Mouse (Mus musculus): ENCODE measurements at regions not wholly inside any gene's neighbourhood (a gene's known extent, or its start where the extent isn't known, plus 50 kb on each side); places are given as distances from the start of the nearest gene placed in this dataset.

- Histone ChIP-seq H3K36me3 (ENCODE audit: control insufficient read depth, insufficient read depth, low read length) (no peaks in the 10 kb centered on the region), H3K4me2 (replicated peaks; ENCODE audit: low read depth, low read length) (no peak overlapping the region), H3K9ac (replicated peaks; ENCODE audit: low read depth, low read length) (no peak overlapping the region), H3K4me3 (ENCODE audit: low read depth, low read length) (no peak overlapping the region), H3K27ac (ENCODE audit: low read length) (no peak overlapping the region), H3K9me3 (ENCODE audit: control insufficient read depth, low read depth, low read length) (no peaks in the 10 kb centered on the region), H3K4me1 (ENCODE audit: control insufficient read depth, insufficient read depth, low read length) (no peaks in the 10 kb centered on the region), H3K27me3 (ENCODE audit: control insufficient read depth, insufficient read depth, low read length) (no peaks in the 10 kb centered on the region)
- 53% methylated on average over 7 of the region's 7 CpGs for WGBS
- ATAC-seq (ENCODE audit: insufficient number of reproducible peaks, insufficient read depth, low FRiP score, low read depth): no peak
Observed at GRCm38 (mm10) chr14:68361998-68362397, 932.1 kb downstream of the Synb start.

- no peaks in the 10 kb centered on the region for H3K4me1 ChIP-seq (ENCODE audit: control insufficient read depth, insufficient read depth, low read length)
- no peaks in the 10 kb centered on the region for H3K9me3 ChIP-seq (ENCODE audit: control insufficient read depth, low read depth, low read length)
- 61% methylated on average over 6 of the region's 6 CpGs for WGBS
- no peak overlapping the region for H3K9ac ChIP-seq (replicated peaks; ENCODE audit: low read depth, low read length)
- no peaks in the 10 kb centered on the region for H3K27me3 ChIP-seq (ENCODE audit: control insufficient read depth, insufficient read depth, low read length)
- H3K4me3 ChIP-seq (ENCODE audit: low read depth, low read length): no peak overlapping the region
- no peaks in the 10 kb centered on the region for H3K36me3 ChIP-seq (ENCODE audit: control insufficient read depth, insufficient read depth, low read length)
- no peak for ATAC-seq (ENCODE audit: insufficient number of reproducible peaks, insufficient read depth, low FRiP score, low read depth)
- no peak overlapping the region for H3K4me2 ChIP-seq (replicated peaks; ENCODE audit: low read depth, low read length)
- H3K27ac ChIP-seq (ENCODE audit: low read length): no peak overlapping the region
Observed at GRCm38 (mm10) chr14:68361481-68361880, 932.6 kb downstream of the Synb start.

- Histone ChIP-seq H3K9ac (replicated peaks; ENCODE audit: low read depth, low read length) (no peak overlapping the region), H3K36me3 (ENCODE audit: control insufficient read depth, insufficient read depth, low read length) (no peaks in the 10 kb centered on the region), H3K4me3 (ENCODE audit: low read depth, low read length) (no peak overlapping the region), H3K9me3 (ENCODE audit: control insufficient read depth, low read depth, low read length) (no peaks in the 10 kb centered on the region), H3K4me1 (ENCODE audit: control insufficient read depth, insufficient read depth, low read length) (no peaks in the 10 kb centered on the region), H3K4me2 (replicated peaks; ENCODE audit: low read depth, low read length) (no peak overlapping the region), H3K27ac (ENCODE audit: low read length) (no peak overlapping the region), H3K27me3 (ENCODE audit: control insufficient read depth, insufficient read depth, low read length) (no peaks in the 10 kb centered on the region)
- ATAC-seq (ENCODE audit: insufficient number of reproducible peaks, insufficient read depth, low FRiP score, low read depth): no peak
- 58% methylated on average over 7 of the region's 7 CpGs for WGBS
Observed at GRCm38 (mm10) chr14:68356396-68356795, 937.7 kb downstream of the Synb start.

GRCm38 (mm10) chr14:68355462-68355905, 938.6 kb downstream of the Synb start:
- Histone ChIP-seq H3K4me1 (ENCODE audit: control insufficient read depth, insufficient read depth, low read length) (no peaks in the 10 kb centered on the region), H3K9ac (replicated peaks; ENCODE audit: low read depth, low read length) (no peak overlapping the region), H3K9me3 (ENCODE audit: control insufficient read depth, low read depth, low read length) (no peaks in the 10 kb centered on the region), H3K27me3 (ENCODE audit: control insufficient read depth, insufficient read depth, low read length) (no peaks in the 10 kb centered on the region), H3K4me2 (replicated peaks; ENCODE audit: low read depth, low read length) (no peak overlapping the region), H3K27ac (ENCODE audit: low read length) (no peak overlapping the region), H3K36me3 (ENCODE audit: control insufficient read depth, insufficient read depth, low read length) (no peaks in the 10 kb centered on the region), H3K4me3 (ENCODE audit: low read depth, low read length) (no peak overlapping the region)
- 74% methylated on average over 8 of the region's 8 CpGs for WGBS
- ATAC-seq (ENCODE audit: insufficient number of reproducible peaks, insufficient read depth, low FRiP score, low read depth): no peak

- Histone ChIP-seq H3K27me3 (ENCODE audit: control insufficient read depth, insufficient read depth, low read length) (no peaks in the 10 kb centered on the region), H3K4me2 (replicated peaks; ENCODE audit: low read depth, low read length) (no peak overlapping the region), H3K36me3 (ENCODE audit: control insufficient read depth, insufficient read depth, low read length) (no peaks in the 10 kb centered on the region), H3K9me3 (ENCODE audit: control insufficient read depth, low read depth, low read length) (no peaks in the 10 kb centered on the region), H3K27ac (ENCODE audit: low read length) (no peak overlapping the region), H3K4me1 (ENCODE audit: control insufficient read depth, insufficient read depth, low read length) (no peaks in the 10 kb centered on the region), H3K4me3 (ENCODE audit: low read depth, low read length) (no peak overlapping the region), H3K9ac (replicated peaks; ENCODE audit: low read depth, low read length) (no peak overlapping the region)
- no peak for ATAC-seq (ENCODE audit: insufficient number of reproducible peaks, insufficient read depth, low FRiP score, low read depth)
- WGBS: 76% methylated on average over 4 of the region's 4 CpGs
Observed at GRCm38 (mm10) chr14:68345527-68345926, 948.6 kb downstream of the Synb start.

GRCm38 (mm10) chr14:68344715-68345114, 949.4 kb downstream of the Synb start:
- H3K27ac ChIP-seq (ENCODE audit: low read length): no peak overlapping the region
- H3K9ac ChIP-seq (replicated peaks; ENCODE audit: low read depth, low read length): no peak overlapping the region
- H3K4me1 ChIP-seq (ENCODE audit: control insufficient read depth, insufficient read depth, low read length): no peaks in the 10 kb centered on the region
- no peaks in the 10 kb centered on the region for H3K9me3 ChIP-seq (ENCODE audit: control insufficient read depth, low read depth, low read length)
- no peaks in the 10 kb centered on the region for H3K36me3 ChIP-seq (ENCODE audit: control insufficient read depth, insufficient read depth, low read length)
- H3K27me3 ChIP-seq (ENCODE audit: control insufficient read depth, insufficient read depth, low read length): no peaks in the 10 kb centered on the region
- no peak overlapping the region for H3K4me2 ChIP-seq (replicated peaks; ENCODE audit: low read depth, low read length)
- no peak overlapping the region for H3K4me3 ChIP-seq (ENCODE audit: low read depth, low read length)
- 67% methylated on average over 3 of the region's 3 CpGs for WGBS
- no peak for ATAC-seq (ENCODE audit: insufficient number of reproducible peaks, insufficient read depth, low FRiP score, low read depth)

GRCm38 (mm10) chr14:68338440-68338839, 955.7 kb downstream of the Synb start:
- Histone ChIP-seq H3K27me3 (ENCODE audit: control insufficient read depth, insufficient read depth, low read length) (no peaks in the 10 kb centered on the region), H3K9me3 (ENCODE audit: control insufficient read depth, low read depth, low read length) (no peaks in the 10 kb centered on the region), H3K4me2 (replicated peaks; ENCODE audit: low read depth, low read length) (no peak overlapping the region), H3K36me3 (ENCODE audit: control insufficient read depth, insufficient read depth, low read length) (no peaks in the 10 kb centered on the region), H3K27ac (ENCODE audit: low read length) (no peak overlapping the region), H3K4me1 (ENCODE audit: control insufficient read depth, insufficient read depth, low read length) (no peaks in the 10 kb centered on the region), H3K4me3 (ENCODE audit: low read depth, low read length) (no peak overlapping the region), H3K9ac (replicated peaks; ENCODE audit: low read depth, low read length) (no peak overlapping the region)
- no peak for ATAC-seq (ENCODE audit: insufficient number of reproducible peaks, insufficient read depth, low FRiP score, low read depth)
- 44% methylated on average over 5 of the region's 5 CpGs for WGBS

- no peak overlapping the region for H3K9ac ChIP-seq (replicated peaks; ENCODE audit: low read depth, low read length)
- H3K9me3 ChIP-seq (ENCODE audit: control insufficient read depth, low read depth, low read length): no peaks in the 10 kb centered on the region
- no peaks in the 10 kb centered on the region for H3K27me3 ChIP-seq (ENCODE audit: control insufficient read depth, insufficient read depth, low read length)
- H3K27ac ChIP-seq (ENCODE audit: low read length): no peak overlapping the region
- no peak for ATAC-seq (ENCODE audit: insufficient number of reproducible peaks, insufficient read depth, low FRiP score, low read depth)
- H3K4me2 ChIP-seq (replicated peaks; ENCODE audit: low read depth, low read length): no peak overlapping the region
- no peak overlapping the region for H3K4me3 ChIP-seq (ENCODE audit: low read depth, low read length)
- 79% methylated on average over 1 of the region's 1 CpGs for WGBS
- no peaks in the 10 kb centered on the region for H3K36me3 ChIP-seq (ENCODE audit: control insufficient read depth, insufficient read depth, low read length)
- H3K4me1 ChIP-seq (ENCODE audit: control insufficient read depth, insufficient read depth, low read length): no peaks in the 10 kb centered on the region
Observed at GRCm38 (mm10) chr14:68325061-68325460, 969.0 kb downstream of the Synb start.

GRCm38 (mm10) chr14:68323008-68323407, 971.1 kb downstream of the Synb start:
- no peak overlapping the region for H3K4me3 ChIP-seq (ENCODE audit: low read depth, low read length)
- no peak overlapping the region for H3K27ac ChIP-seq (ENCODE audit: low read length)
- no peak overlapping the region for H3K9ac ChIP-seq (replicated peaks; ENCODE audit: low read depth, low read length)
- 53% methylated on average over 6 of the region's 6 CpGs for WGBS
- H3K4me2 ChIP-seq (replicated peaks; ENCODE audit: low read depth, low read length): no peak overlapping the region
- H3K4me1 ChIP-seq (ENCODE audit: control insufficient read depth, insufficient read depth, low read length): no peaks in the 10 kb centered on the region
- H3K27me3 ChIP-seq (ENCODE audit: control insufficient read depth, insufficient read depth, low read length): no peaks in the 10 kb centered on the region
- no peaks in the 10 kb centered on the region for H3K36me3 ChIP-seq (ENCODE audit: control insufficient read depth, insufficient read depth, low read length)
- H3K9me3 ChIP-seq (ENCODE audit: control insufficient read depth, low read depth, low read length): no peaks in the 10 kb centered on the region
- no peak for ATAC-seq (ENCODE audit: insufficient number of reproducible peaks, insufficient read depth, low FRiP score, low read depth)

Measured in stomach, embryonic 14.5 days (tissue).